Mouse (Mus musculus): ENCODE results near the gene Kif1bp. TPM values are rescaled to one million over a fixed set of nuclear protein-coding genes. Genes with fewer than 3 reads are reported as not detected.
"Not testable (repeated sequence)": the region's sequence is repeated elsewhere in the genome, so short reads cannot be mapped to it uniquely, and the experiment has no call there.

Kif1bp gene
- 27.3 and 33.1 TPM in 2 replicates for total RNA-seq (2017)

- peak; percentile 100 for ATAC-seq (ENCODE audit: extremely low read depth, insufficient number of reproducible peaks, low FRiP score, poor library complexity, severe bottlenecking)
Measured at GRCm38 (mm10) chr10:62578338-62579100, at the start of gene Kif1bp. TSS of gene Kif1bp (minus strand) at chr10:62578457.

- ATAC-seq (ENCODE audit: extremely low read depth, insufficient number of reproducible peaks, low FRiP score, poor library complexity, severe bottlenecking): no peak
Measured at GRCm38 (mm10) chr10:62604161-62604560, 25.9 kb upstream of the Kif1bp start.

- no peak for ATAC-seq (ENCODE audit: extremely low read depth, insufficient number of reproducible peaks, low FRiP score, poor library complexity, severe bottlenecking)
Measured at GRCm38 (mm10) chr10:62603233-62604030, 25.2 kb upstream of the Kif1bp start.

DNA sequence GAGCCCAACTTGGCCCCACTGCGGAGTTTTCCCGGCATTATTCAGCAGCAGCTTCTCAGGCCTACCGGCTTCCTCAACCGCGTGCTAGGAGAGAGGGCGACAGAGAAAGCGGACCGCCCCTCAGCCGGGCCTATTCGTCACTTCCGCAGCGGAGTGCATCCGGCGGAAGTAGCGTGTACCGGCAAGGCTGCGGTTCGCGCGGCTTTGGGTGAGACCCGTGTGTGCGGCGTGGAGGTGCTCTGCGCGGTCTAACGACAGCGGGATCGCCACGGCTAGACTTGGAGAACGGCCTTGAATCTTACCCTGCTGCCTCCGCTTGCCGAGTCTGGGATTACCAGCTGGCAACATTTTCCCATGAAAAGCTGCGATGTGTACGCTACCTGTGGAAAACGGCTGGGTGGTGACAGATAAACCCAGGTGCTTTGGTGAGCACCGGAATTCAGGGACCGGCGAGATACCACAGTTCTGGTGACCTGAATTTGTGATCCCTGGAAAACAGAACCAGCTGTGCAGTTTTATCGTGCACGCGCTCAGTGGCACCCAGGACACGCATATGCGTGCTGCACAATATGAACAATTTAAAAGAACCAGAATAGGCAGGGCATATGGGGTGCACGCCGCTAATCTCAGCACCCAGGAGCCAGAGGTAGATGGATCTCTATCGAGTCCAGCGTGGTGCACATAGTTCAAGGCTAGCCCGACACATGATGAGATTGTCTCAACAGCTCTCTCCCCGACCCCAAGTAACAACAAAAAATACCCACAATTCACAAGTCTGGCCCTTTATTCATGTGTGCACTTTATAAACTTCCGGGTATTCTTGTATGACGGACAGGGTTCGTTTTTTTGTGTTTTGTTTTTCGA lies 24.2 kb upstream of the Kif1bp start, which contains the start of gene Ddx21:
Gene Ddx21, minus strand, starts transcription at position 105 of the 864 bp plus-strand sequence.
- ATAC-seq (ENCODE audit: extremely low read depth, insufficient number of reproducible peaks, low FRiP score, poor library complexity, severe bottlenecking): peak; percentile 99

GRCm38 (mm10) chr10:62601833-62602176 lies 23.5 kb upstream of the Kif1bp start:
- ATAC-seq (ENCODE audit: extremely low read depth, insufficient number of reproducible peaks, low FRiP score, poor library complexity, severe bottlenecking): no peak

GRCm38 (mm10) chr10:62601053-62601791 lies 23.0 kb upstream of the Kif1bp start:
- no peak for ATAC-seq (ENCODE audit: extremely low read depth, insufficient number of reproducible peaks, low FRiP score, poor library complexity, severe bottlenecking)

DNA sequence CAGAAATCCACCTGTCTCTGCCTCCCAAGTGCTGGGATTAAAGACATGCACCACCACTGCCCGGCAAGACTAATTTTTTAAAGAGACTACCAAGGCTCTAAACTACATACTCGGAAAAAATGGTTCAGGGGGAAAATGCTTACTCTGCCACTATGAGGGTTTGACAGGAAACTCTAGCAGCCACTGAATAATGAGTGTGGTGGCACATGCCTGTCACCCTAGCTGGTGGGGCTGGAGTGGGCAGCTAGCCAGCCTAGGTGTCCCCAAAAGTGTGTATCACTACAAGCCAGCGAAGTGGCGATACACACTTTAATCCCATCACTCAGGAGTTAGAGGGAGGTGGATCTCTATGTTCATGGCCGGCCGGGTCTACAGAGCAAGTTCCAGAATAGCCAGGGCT lies 21.8 kb upstream of the Kif1bp start:
- ATAC-seq (ENCODE audit: extremely low read depth, insufficient number of reproducible peaks, low FRiP score, poor library complexity, severe bottlenecking): no peak

GRCm38 (mm10) chr10:62599311-62599710 lies 21.1 kb upstream of the Kif1bp start:
- ATAC-seq (ENCODE audit: extremely low read depth, insufficient number of reproducible peaks, low FRiP score, poor library complexity, severe bottlenecking): not testable (repeated sequence)

DNA sequence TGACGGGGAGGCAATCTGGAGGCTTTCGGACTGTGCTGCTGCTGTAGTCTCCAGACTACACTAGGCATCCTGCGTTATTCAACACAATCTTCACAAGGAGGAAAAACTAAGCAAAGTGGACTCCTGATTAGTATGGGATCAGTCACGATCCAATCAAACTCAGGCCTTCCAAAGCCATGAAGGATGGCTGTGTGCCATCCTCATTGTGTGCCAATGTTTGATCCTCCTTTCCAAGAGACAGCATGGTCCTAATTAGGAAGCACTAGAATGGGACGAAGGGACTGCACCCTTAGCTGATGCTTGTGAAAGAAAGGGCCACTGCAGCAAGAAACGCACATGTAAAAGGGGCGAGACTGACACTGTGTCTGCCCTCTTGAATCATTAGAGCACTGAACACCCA lies 14.2 kb upstream of the Kif1bp start:
- ATAC-seq (ENCODE audit: extremely low read depth, insufficient number of reproducible peaks, low FRiP score, poor library complexity, severe bottlenecking): no peak

- peak; percentile 96 for ATAC-seq (ENCODE audit: extremely low read depth, insufficient number of reproducible peaks, low FRiP score, poor library complexity, severe bottlenecking)
Measured at GRCm38 (mm10) chr10:62590200-62590599, 11.9 kb upstream of the Kif1bp start.

DNA sequence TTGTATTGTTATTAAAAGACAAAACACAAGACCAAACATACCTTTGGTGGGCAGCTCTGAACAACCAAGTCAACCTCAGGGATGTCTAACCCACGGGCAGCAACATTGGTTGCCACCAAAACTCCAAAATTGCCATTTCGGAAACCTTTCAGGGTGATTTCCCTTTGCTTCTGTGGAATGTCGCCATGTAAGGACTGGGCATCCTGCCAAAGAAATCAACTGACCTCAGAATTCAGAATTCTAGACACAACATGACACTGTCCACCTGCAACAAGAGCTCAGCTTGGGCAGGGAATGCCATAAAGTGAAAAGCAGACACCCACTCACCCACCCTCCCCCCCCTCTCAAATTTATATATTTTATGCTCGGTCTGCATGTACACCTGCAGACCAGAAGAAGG lies 10.4 kb upstream of the Kif1bp start:
- no peak for ATAC-seq (ENCODE audit: extremely low read depth, insufficient number of reproducible peaks, low FRiP score, poor library complexity, severe bottlenecking)

DNA sequence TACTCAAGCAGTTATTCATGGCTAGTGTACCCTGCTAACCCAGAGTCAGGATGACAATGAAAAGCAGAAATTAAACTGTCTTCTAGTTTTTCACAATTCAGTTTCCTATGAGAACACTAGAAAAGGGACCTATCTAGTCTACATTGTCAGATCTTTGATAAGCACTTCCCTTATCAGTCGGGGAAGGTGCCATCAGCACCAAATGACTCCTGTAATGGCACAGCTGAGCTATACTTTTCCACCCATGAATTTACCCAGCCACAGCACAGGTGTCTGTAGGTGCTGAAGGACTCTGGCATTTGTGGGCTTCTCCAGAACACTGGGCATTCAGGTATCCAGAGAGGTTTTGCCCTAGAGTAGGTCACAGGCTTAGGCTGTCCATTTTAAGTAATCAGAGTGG lies 5.0 kb upstream of the Kif1bp start:
- ATAC-seq (ENCODE audit: extremely low read depth, insufficient number of reproducible peaks, low FRiP score, poor library complexity, severe bottlenecking): no peak

DNA sequence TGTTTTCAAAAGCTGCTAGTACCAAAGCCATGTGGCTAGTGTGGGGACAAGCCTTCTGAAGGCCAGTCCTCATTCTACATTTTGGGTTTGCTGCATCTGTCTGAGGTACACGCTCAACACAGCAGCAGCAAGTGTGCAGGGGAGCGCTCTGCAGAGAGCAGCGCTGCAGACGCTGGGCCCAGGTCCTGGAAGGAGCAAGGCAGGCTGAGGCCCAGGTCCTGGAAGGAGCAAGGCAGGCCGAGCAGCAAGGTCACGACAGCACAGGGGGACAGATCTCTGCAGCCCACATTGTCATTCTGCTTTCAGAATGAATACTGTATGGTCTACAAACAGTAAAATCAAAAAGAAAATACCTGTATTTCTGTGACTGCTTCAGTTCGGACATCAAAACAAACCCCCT lies 4.4 kb upstream of the Kif1bp start:
- ATAC-seq (ENCODE audit: extremely low read depth, insufficient number of reproducible peaks, low FRiP score, poor library complexity, severe bottlenecking): no peak

DNA sequence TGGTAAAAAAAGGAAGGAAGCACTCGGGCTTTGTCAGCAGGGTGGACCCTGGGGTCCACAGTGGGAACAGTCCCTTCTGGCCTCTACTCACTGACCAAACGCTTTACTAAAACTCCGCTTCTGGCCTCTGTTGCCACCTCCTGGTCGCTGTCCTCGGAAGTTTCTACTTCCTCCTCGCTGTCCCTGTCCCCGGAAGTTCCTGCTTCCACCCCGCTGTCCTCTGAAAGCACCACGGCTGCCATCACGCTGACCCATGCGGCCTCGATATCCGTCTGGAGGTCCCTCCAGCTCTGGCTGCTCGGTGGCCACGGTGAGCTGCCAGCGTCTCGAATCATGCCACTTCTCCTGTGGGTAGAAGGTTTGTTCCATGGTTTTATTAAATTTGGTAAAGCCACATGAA lies 4.0 kb upstream of the Kif1bp start:
- no peak for ATAC-seq (ENCODE audit: extremely low read depth, insufficient number of reproducible peaks, low FRiP score, poor library complexity, severe bottlenecking)

GRCm38 (mm10) chr10:62579129-62579528 lies 872 bp upstream of the Kif1bp start:
- ATAC-seq (ENCODE audit: extremely low read depth, insufficient number of reproducible peaks, low FRiP score, poor library complexity, severe bottlenecking): not testable (repeated sequence)

DNA sequence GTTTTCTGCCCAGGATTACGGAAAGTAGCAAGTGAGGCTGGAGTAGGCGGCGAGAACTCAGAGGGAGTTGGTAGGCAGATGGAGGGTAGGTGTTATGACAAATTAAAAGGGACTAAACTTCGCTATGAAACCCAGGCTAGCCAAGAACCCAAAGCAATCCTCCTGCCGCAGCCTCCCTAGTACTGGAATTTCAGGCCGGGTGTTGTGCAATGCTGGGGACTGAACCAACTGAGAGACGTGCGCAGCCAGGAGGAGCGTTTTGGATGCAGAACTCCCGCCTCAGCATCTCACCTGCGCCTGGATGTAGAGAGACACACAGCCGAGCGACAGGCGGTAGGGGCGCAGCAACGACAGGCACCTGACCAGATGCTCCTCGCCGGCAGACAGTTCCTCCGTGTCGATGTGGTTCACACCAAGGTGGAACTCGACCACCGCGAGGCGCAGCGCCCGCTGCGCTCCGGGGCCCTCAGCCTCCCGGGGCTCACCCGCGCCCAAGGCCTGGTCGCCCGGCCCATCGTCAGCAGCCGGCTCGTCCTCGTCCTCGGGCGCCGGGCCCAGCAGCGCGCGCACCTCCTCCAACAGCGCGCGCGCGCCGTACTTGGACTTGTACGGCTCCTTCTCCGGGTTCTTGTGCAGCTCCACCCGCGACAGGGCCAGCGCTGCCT lies 452 bp downstream of the Kif1bp start:
- no peak for ATAC-seq (ENCODE audit: extremely low read depth, insufficient number of reproducible peaks, low FRiP score, poor library complexity, severe bottlenecking)

DNA sequence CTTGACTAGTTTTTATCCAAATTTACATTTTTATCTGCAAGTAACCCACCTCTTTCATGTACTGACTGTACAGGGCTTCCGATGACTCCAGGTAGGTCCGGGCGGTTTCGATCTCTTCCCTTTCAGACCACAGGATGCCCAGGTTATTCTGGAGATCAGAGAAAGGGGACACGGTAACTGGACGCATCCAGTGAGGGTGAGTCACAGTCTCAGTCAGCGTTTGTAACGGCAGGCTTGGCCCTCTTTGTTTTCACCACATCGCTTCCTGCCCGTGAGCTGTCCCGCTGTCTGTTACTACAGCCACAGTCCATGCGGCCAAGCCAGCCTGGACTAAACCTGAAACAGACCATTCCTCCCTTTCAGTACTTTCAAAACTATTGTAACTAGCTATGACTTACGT lies 3.3 kb downstream of the Kif1bp start:
- no peak for ATAC-seq (ENCODE audit: extremely low read depth, insufficient number of reproducible peaks, low FRiP score, poor library complexity, severe bottlenecking)

GRCm38 (mm10) chr10:62570126-62570871 lies 8.0 kb downstream of the Kif1bp start:
- ATAC-seq (ENCODE audit: extremely low read depth, insufficient number of reproducible peaks, low FRiP score, poor library complexity, severe bottlenecking): no peak
